Mouse (Mus musculus): ENCODE results near the gene Col6a6. TPM values are rescaled to one million over a fixed set of nuclear protein-coding genes. Genes with fewer than 3 reads are reported as not detected.

Gene Col6a6
- total and polyA plus RNA-seq, 3 experiments = 1.5 to 3.5 (median 2.5) TPM

DNA sequence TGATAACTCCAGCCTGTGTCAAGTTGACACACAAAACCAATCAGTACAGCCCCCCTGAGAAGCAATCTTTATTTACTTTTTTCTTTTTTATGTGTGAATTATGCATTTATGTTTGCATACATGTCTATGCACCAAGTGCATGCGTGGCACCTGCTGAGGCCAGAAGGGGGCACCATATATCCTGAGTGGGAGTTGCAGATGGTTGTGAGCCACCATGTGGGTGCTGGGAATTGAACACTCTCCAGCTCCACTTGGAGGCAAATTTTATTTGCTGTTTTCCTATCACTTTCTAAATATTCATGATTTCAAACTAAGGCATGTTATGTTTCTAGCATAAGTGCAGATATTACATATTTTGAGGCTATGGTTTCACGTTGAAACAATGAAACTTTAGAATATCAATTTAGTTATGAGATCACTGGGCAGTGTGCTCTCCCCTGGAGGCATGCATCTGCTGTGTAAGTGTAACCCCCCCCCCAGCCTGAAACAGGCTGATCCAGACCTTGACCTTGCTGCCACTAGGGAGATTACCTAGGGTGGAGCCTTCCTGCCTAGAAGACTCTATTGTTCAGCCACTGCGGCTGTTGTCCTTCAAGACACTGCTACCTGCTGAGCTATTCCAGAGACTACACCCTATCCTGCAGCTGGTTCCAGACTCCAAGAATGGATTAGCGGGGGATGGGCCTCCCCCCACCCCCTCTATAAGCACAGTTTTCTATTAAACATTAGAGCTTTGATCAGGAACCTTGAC lies 10.6 kb upstream of the Col6a6 start:
- no peak overlapping the region for H3K9ac ChIP-seq (ENCODE audit: low read depth, low read length)
- H3K4me1 ChIP-seq (ENCODE audit: control insufficient read depth, insufficient read depth, low read length) = peaks cover 3% of the 10 kb centered on the region
- H3K79me2 ChIP-seq (replicated peaks; ENCODE audit: control insufficient read depth, insufficient read depth, low read length) = no peaks in the 10 kb centered on the region
- TF ChIP-seq EP300 (IDR thresholded peaks at IDR 0.05; ENCODE audit: insufficient read depth, low read depth, low read length) (no peak), CTCF (IDR thresholded peaks at IDR 0.05) (0 out of 2 replicates have a peak, but pooled peaks have one; percentile 8)
- no peak overlapping the region for H3K27ac ChIP-seq
- H3K4me3 ChIP-seq = no peak overlapping the region
- intact Hi-C loops (cut with DNase I) = no loop called here
- no peak for DNase-seq
- no peaks in the 10 kb centered on the region for H3K36me3 ChIP-seq (ENCODE audit: control insufficient read depth, insufficient read depth, low read length)
- WGBS = 70% methylated on average over 4 of the region's 4 CpGs
- H3K27me3 ChIP-seq (ENCODE audit: control insufficient read depth, insufficient read depth, low read length) = no peaks in the 10 kb centered on the region

- no peaks in the 10 kb centered on the region for H3K36me3 ChIP-seq (ENCODE audit: control insufficient read depth, insufficient read depth, low read length)
- peak; percentile 31 to 64 for DNase-seq
- no peak overlapping the region for H3K4me3 ChIP-seq
- peaks cover 3% of the 10 kb centered on the region for H3K4me1 ChIP-seq (ENCODE audit: control insufficient read depth, insufficient read depth, low read length)
- TF ChIP-seq POLR2A (IDR thresholded peaks at IDR 0.05; ENCODE audit: insufficient read depth, low read depth, low read length) = no peak
- 0 out of 2 replicates have a peak, but pooled peaks have one; percentile 50 for TF ChIP-seq EP300 (IDR thresholded peaks at IDR 0.05; ENCODE audit: insufficient read depth, low read depth, low read length)
- H3K27ac ChIP-seq = no peak overlapping the region; the same call in 1 of the 2 replicates
- H3K27me3 ChIP-seq (ENCODE audit: control insufficient read depth, insufficient read depth, low read length) = no peaks in the 10 kb centered on the region
- H3K9ac ChIP-seq (ENCODE audit: low read depth, low read length) = no peak overlapping the region
- intact Hi-C loops (cut with DNase I) = no loop called here
- no peaks in the 10 kb centered on the region for H3K79me2 ChIP-seq (replicated peaks; ENCODE audit: control insufficient read depth, insufficient read depth, low read length)
- WGBS = 15% methylated on average over 7 of the region's 7 CpGs
These were observed 7.6 kb upstream of the Col6a6 start for GRCm38 (mm10) chr9:105835587-105835986.

GRCm38 (mm10) chr9:105834799-105835198 lies 6.8 kb upstream of the Col6a6 start:
- WGBS = 50% methylated on average over 4 of the region's 4 CpGs
- no peak for DNase-seq
- intact Hi-C loops (cut with DNase I) = no loop called here
- no peaks in the 10 kb centered on the region for H3K79me2 ChIP-seq (replicated peaks; ENCODE audit: control insufficient read depth, insufficient read depth, low read length)
- no peaks in the 10 kb centered on the region for H3K27me3 ChIP-seq (ENCODE audit: control insufficient read depth, insufficient read depth, low read length)
- no peaks in the 10 kb centered on the region for H3K36me3 ChIP-seq (ENCODE audit: control insufficient read depth, insufficient read depth, low read length)
- TF ChIP-seq EP300 (IDR thresholded peaks at IDR 0.05; ENCODE audit: insufficient read depth, low read depth, low read length) (no peak), CTCF (IDR thresholded peaks at IDR 0.05) (peak; percentile 50)
- no peak overlapping the region for H3K9ac ChIP-seq (ENCODE audit: low read depth, low read length)
- no peak overlapping the region for H3K4me3 ChIP-seq
- H3K27ac ChIP-seq = no peak overlapping the region
- H3K4me1 ChIP-seq (ENCODE audit: control insufficient read depth, insufficient read depth, low read length) = peaks cover 3% of the 10 kb centered on the region

- Histone ChIP-seq H3K9ac (ENCODE audit: low read depth, low read length) (no peak overlapping the region), H3K36me3 (ENCODE audit: control insufficient read depth, insufficient read depth, low read length) (no peaks in the 10 kb centered on the region), H3K4me3 (no peak overlapping the region), H3K79me2 (replicated peaks; ENCODE audit: control insufficient read depth, insufficient read depth, low read length) (no peaks in the 10 kb centered on the region), H3K27me3 (ENCODE audit: control insufficient read depth, insufficient read depth, low read length) (no peaks in the 10 kb centered on the region), H3K4me1 (ENCODE audit: control insufficient read depth, insufficient read depth, low read length) (peaks cover 3% of the 10 kb centered on the region), H3K27ac (no peak overlapping the region)
- intact Hi-C loops (cut with DNase I) = no loop called here
- 84% methylated on average over 9 of the region's 9 CpGs for WGBS
- TF ChIP-seq EP300 (IDR thresholded peaks at IDR 0.05; ENCODE audit: insufficient read depth, low read depth, low read length) = no peak
- TF ChIP-seq CTCF (IDR thresholded peaks at IDR 0.05) = no peak
- no peak for TF ChIP-seq POLR2A (IDR thresholded peaks at IDR 0.05; ENCODE audit: insufficient read depth, low read depth, low read length)
- DNase-seq = no peak
These were observed 3.3 kb upstream of the Col6a6 start for GRCm38 (mm10) chr9:105831291-105831690.

DNA sequence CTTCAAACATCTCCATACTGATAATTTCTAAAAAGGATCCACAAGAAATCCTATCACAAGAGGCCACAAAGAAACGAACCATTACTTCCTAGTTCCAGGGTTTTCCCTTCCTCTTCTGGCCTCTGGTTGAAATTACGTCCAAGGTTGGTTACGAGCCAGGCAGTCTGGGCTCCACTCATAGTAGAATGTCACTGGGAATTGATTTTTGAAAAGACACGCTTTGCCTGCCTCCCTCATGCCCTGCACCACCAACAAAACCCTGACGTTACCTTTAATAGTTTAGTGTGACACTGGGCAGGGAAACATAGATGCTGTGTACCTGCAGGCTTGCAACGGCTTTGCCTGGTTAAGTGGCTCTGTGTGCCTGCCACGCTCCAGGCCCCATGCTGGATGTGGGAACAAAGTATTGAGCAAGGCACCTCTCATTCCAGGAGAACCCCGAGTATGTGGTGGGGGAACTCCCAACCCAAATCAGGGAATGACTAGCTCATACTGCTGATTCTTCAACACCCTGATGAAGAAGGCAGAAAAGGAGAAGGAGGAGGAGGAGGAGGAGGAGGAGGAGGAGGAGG lies 798 bp downstream of the Col6a6 start:
- WGBS = 40% methylated on average over 8 of the region's 8 CpGs
- Histone ChIP-seq H3K27me3 (ENCODE audit: control insufficient read depth, insufficient read depth, low read length) (no peaks in the 10 kb centered on the region), H3K36me3 (ENCODE audit: control insufficient read depth, insufficient read depth, low read length) (no peaks in the 10 kb centered on the region), H3K79me2 (replicated peaks; ENCODE audit: control insufficient read depth, insufficient read depth, low read length) (no peaks in the 10 kb centered on the region), H3K4me1 (ENCODE audit: control insufficient read depth, insufficient read depth, low read length) (no peaks in the 10 kb centered on the region), H3K4me3 (no peak overlapping the region), H3K27ac (no peak overlapping the region), H3K9ac (ENCODE audit: low read depth, low read length) (no peak overlapping the region)
- TF ChIP-seq CTCF (IDR thresholded peaks at IDR 0.05) = no peak
- no peak for TF ChIP-seq POLR2A (IDR thresholded peaks at IDR 0.05; ENCODE audit: insufficient read depth, low read depth, low read length)
- TF ChIP-seq EP300 (IDR thresholded peaks at IDR 0.05; ENCODE audit: insufficient read depth, low read depth, low read length) = no peak
- DNase-seq = peak; percentile 55 to 56
- intact Hi-C loops (cut with DNase I) = no loop called here

DNA sequence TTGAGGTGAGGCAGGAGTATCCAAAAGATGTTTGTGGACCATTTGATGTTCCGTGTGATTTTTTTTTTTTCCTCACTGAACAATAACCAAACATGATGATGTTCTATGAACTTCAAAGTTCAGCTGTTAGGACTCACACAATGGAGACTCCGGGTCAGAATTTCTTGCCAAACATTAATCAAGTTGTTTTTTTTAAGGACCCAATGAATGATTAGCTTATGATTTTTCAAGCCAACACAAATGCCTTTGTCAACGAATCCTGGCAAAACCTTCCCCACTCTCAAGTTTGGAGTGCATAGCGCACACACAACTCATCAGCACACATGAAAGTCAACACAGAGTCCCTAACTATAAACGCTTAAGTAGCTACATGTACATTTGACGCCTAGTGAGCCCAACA lies 7.2 kb downstream of the Col6a6 start:
- no peaks in the 10 kb centered on the region for H3K79me2 ChIP-seq (replicated peaks; ENCODE audit: control insufficient read depth, insufficient read depth, low read length)
- no peaks in the 10 kb centered on the region for H3K4me1 ChIP-seq (ENCODE audit: control insufficient read depth, insufficient read depth, low read length)
- WGBS = 77% methylated on average over 6 of the region's 6 CpGs
- H3K36me3 ChIP-seq (ENCODE audit: control insufficient read depth, insufficient read depth, low read length) = no peaks in the 10 kb centered on the region
- no peak for DNase-seq
- H3K4me3 ChIP-seq = no peak overlapping the region
- H3K9ac ChIP-seq (ENCODE audit: low read depth, low read length) = no peak overlapping the region
- no peak overlapping the region for H3K27ac ChIP-seq
- no peak for TF ChIP-seq CTCF (IDR thresholded peaks at IDR 0.05)
- no peak for TF ChIP-seq POLR2A (IDR thresholded peaks at IDR 0.05; ENCODE audit: insufficient read depth, low read depth, low read length)
- intact Hi-C loops (cut with DNase I) = no loop called here
- no peaks in the 10 kb centered on the region for H3K27me3 ChIP-seq (ENCODE audit: control insufficient read depth, insufficient read depth, low read length)
